Mouse (Mus musculus): ENCODE measurements around the gene Gm42715. TPM values are rescaled to one million over a fixed set of nuclear protein-coding genes. Genes with fewer than 3 reads are reported as not detected.

Gm42715 gene
- 1.8 and 2.5 TPM in 2 replicates for polyA plus RNA-seq (2021; fragmentation: Nextera tagmentation)
- long read RNA-seq, experiment 1, partial matches to known transcripts: 1 of 3 reads
- long read RNA-seq, experiment 1, other reads (novel, unspliced or antisense): 2 of 3 reads
- long read RNA-seq, experiment 2, partial matches to known transcripts: 0 of 1 reads
- long read RNA-seq, experiment 2, other reads (novel, unspliced or antisense): 1 of 1 reads

DNA sequence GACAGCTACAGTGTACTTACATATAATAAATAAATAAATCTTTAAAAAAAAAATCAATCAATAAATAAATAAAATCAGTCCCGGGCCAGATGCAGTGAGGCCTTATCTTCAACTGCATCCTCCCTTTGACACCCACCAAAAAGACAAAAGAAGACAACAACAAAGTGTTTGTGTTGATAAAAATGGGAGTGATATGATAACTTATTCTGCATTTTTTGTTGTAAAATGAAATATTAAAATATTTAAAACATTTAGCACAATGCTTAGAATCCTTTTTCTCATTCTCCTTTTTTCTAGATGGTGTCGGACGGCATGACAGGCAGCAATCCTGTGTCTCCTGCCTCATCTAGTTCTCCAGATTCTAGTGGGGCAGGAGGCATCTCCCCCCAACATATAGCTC lies at the start of gene Gm42715:
Gm42715 (plus strand) TSS at position 301 of the 400 bp plus-strand sequence.

DNA sequence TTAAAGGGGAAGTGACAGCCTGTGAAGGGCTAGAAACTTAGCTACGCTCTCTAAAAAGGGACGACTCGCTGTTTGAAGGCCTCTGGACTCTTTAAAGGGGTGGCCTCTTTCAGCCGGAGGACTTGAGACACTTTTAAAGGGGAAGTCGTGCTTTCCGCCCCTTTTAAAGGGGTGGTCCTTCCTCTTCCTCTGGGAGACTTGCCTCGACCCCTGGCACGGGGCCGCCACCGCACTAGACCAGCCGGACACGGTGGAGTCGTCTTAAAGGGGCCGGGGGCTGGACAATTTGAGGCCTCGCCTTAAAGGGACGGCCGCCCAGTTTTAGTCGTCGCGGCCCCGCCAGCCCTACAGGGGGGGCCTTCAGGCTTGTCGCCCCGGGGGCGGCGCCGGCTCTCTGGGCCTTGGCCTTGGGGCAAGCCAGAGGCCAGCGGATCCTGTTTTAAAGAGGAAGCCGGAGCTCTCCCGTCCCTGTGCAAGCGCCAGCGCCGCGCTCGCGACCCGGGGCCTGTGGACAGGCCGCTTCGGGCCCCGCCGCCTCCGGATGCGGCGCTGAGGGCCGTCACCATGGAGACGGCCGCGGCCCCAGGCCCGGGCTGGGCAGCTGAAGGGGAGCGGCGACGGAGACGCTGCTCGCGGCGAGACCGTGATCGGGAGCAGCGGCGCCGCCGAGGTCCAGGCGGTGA lies 40.6 kb upstream of the Gm42715 start, which contains the start of gene Fbrs:
Fbrs (plus strand) TSS at position 565 of the 683 bp plus-strand sequence.

DNA sequence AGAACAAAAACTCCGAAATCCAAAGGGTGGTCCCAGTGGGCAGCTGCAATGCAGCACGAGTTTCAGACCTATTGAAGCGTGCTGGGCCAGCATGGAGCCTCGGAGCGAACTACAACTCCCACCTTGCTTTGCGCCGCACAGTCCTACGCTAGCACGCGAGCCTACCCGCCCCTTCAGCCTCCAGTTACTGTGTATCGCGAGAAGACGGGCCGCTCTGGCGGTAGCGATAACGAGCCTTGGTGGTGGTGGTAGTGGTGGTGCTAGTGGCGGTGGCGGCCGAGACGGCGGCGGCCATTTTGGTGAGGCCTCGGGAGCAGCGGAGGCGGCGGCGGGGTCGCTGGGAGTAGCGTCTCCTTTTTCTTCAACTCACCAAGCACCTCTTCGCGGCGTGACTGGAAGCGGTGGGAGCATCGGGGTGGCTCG lies 7.6 kb upstream of the Gm42715 start, which contains the start of gene Srcap:
Srcap (plus strand) TSS at position 176 of the 423 bp plus-strand sequence.

DNA sequence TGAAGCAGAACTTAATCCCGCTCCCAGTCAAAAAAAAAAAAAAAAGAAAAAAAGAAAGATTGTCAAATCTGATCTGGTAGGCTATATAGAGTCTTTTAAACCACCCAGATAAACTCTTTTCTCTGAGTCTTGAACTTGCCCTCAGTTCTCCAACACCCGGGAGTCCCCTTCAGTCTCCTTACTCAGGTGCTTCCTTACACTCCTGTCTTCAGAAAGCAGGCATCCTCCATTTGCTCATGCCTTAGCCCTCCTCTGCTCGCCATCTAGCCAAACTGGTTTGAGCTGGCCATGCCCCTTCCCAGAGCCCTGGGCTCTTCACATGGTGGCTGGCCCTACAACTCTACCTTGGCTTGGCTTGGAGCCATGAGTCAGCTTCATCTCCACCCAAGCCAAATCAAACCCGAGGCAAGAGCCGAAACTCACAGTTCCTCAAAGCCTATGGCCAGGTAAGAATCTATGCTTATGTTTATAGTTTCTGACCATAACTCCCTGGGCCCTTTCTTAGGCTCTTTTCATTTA lies 42.0 kb downstream of the Gm42715 start, which contains the start of gene Tmem265:
Tmem265 (plus strand) TSS at position 51 of the 519 bp plus-strand sequence.

DNA sequence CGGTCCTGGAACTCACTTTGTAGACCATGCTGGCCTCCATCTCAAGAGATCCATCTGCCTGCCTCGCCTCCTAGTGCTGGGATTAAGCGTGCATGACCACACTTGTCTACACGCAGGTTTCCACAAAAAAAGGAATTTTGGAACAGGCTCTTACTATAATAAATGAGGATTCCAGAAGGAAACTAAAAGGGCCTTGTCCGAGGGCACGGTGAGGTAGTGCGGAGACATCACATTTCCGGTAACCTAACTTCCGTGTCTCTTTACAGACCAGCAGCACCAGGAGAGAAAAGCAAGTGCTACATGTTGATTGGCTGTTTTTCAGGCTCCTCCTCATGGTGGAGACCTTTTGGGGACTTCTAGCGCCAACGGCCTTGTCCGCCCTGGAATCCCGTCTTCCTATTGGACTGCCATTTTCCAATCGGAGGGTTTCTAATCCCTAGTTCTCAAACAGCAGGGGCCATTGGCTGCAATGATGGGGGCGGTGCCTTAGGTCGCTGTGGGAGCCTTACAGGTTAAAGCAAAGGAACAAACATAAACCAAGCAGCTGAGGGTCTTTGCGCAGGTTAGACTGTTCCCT lies 53.6 kb downstream of the Gm42715 start, which contains the start of gene Phkg2:
Phkg2 (plus strand) TSS at position 446 of the 577 bp plus-strand sequence.

DNA sequence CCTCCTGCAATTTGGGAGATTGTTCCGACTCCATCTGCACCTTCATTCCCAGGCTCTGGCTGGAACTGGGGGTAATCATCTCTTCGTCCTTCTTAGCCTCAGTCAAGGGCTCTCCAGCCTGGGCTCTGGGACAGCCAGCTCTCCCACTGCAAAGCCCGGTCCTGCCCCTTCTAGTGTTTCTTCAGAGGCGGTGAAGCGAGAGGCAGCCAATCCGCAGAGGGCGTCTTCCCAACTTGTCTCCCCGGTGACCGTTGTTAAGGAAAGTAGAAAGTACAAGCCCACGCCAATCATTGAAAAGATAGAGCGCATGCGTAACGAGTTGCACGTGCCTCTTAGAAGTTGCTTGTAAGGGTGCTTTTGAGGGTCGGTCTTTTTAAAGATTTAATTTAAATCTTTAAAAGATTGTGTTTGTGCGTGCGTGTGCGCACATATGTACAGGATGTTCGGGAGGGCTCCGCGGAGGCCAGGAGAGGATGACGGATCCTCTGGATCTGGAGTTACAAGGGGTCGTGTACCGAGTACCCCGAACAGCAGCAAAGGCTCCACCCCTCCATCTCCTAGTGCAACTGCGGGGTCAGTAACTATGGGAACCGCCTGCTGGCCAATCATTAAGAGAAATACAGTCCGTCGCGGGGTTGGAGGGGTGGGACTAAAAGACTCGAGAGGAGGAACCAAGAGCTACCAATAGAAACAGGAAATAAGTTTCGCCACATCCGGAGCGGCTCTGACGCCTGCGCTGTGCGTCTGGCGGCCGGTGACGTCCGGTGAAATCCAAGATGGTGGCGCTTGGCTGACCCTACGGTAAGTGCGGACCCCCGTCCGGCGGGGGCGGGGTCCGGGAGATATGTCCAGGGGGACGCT lies 68.9 kb downstream of the Gm42715 start, which contains the start of the genes Ccdc189 and Rnf40:
Ccdc189 (minus strand) TSS at position 585 of the 861 bp plus-strand sequence.
Rnf40 (plus strand) TSS at position 757 of the 861 bp plus-strand sequence.

DNA sequence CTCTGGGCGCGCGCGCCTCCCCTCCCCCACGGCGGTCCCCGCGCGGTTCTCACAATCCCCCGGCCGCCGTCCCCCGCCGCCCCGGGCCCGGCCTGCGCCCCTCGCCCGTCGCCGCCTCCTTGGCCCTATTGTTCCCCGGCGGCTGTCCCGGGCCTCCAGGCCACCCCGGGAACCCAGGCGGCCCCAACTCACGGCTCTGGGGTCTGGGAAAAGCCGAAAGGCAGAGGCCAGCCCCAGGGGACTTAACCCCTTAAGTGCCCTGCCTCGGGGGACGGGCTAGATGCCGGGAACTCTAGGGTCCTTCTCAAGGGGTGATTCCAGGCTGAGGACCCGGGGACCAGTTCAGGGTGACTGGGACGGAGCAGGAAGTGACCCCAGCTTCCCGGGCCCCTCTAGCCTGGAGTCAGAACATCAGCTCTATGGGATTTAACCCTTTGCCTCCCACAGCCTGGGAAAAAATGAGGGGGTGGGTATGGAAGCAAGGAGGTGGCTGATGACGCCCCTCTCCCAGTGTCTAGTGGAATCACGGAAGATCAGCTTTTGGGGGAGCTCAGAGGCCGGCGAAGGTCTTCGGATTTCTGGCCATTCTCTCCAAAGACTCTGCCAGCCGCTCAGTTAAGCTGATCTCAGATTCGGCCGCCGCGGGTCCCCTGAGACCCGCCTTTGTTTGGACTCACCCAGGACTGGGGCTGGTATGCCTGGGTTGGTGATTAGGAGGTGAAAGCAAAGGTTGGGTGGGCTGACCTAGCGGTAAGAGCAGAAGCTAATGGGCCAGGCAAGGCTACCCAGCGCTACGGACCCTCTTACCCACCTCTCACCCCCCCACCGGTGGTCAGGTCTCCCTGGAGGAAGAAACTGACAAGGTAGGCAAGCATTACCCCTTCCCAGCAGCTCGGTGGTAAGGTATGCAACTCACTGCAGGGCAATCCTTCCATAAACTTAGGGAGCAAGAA lies 95.8 kb downstream of the Gm42715 start, which contains the start of gene Zfp629:
Zfp629 (minus strand) TSS at position 907 of the 953 bp plus-strand sequence.

Other genes with a start within 250 kb of the Gm42715 start
- 42.8 and 64.6 TPM in 2 replicates for gene Sephs2, start 245.5 kb upstream of the Gm42715 start, polyA plus RNA-seq (2021; fragmentation: Nextera tagmentation)
- gene Itgal, start 223.3 kb upstream of the Gm42715 start, polyA plus RNA-seq (2021; fragmentation: Nextera tagmentation): 0.32 and 0.35 TPM in 2 replicates
- gene Zfp768, start 174.0 kb upstream of the Gm42715 start, polyA plus RNA-seq (2021; fragmentation: Nextera tagmentation): 2.6 and 2.7 TPM in 2 replicates
- gene Zfp747, start 143.5 kb upstream of the Gm42715 start, polyA plus RNA-seq (2021; fragmentation: Nextera tagmentation): 3.3 TPM in 2 replicates
- gene 9130019O22Rik, start 132.4 kb upstream of the Gm42715 start, polyA plus RNA-seq (2021; fragmentation: Nextera tagmentation): 1.3 and 2.6 TPM in 2 replicates
- gene E430018J23Rik, start 126.0 kb upstream of the Gm42715 start, polyA plus RNA-seq (2021; fragmentation: Nextera tagmentation): 3.3 and 4.6 TPM in 2 replicates
- gene Zfp764, start 112.8 kb upstream of the Gm42715 start, polyA plus RNA-seq (2021; fragmentation: Nextera tagmentation): 2.5 and 3.2 TPM in 2 replicates
- gene Zfp688, start 97.5 kb upstream of the Gm42715 start, polyA plus RNA-seq (2021; fragmentation: Nextera tagmentation): 26.3 and 38.5 TPM in 2 replicates
- 2.5 and 2.9 TPM in 2 replicates for gene Zfp689, start 70.4 kb upstream of the Gm42715 start, polyA plus RNA-seq (2021; fragmentation: Nextera tagmentation)
- gene Prr14, start 60.0 kb upstream of the Gm42715 start, polyA plus RNA-seq (2021; fragmentation: Nextera tagmentation): 8.4 and 20.3 TPM in 2 replicates
- gene Fbrs, start 40.4 kb upstream of the Gm42715 start, polyA plus RNA-seq (2021; fragmentation: Nextera tagmentation): 2.8 and 8.4 TPM in 2 replicates
- gene Srcap, start 7.6 kb upstream of the Gm42715 start, polyA plus RNA-seq (2021; fragmentation: Nextera tagmentation): 10.7 and 13.8 TPM in 2 replicates
- gene Tmem265, start 41.8 kb downstream of the Gm42715 start, polyA plus RNA-seq (2021; fragmentation: Nextera tagmentation): not detected in 2 replicates
- gene Phkg2, start 53.8 kb downstream of the Gm42715 start, polyA plus RNA-seq (2021; fragmentation: Nextera tagmentation): 19.9 and 24.9 TPM in 2 replicates
- gene Ccdc189, start 69.0 kb downstream of the Gm42715 start, polyA plus RNA-seq (2021; fragmentation: Nextera tagmentation): 11.4 and 13.3 TPM in 2 replicates
- gene Rnf40, start 69.2 kb downstream of the Gm42715 start, polyA plus RNA-seq (2021; fragmentation: Nextera tagmentation): 9.2 and 12.6 TPM in 2 replicates
- 1.4 and 2.9 TPM in 2 replicates for gene Zfp629, start 96.2 kb downstream of the Gm42715 start, polyA plus RNA-seq (2021; fragmentation: Nextera tagmentation)
- gene Bcl7c, start 189.3 kb downstream of the Gm42715 start, polyA plus RNA-seq (2021; fragmentation: Nextera tagmentation): 3.8 and 12.7 TPM in 2 replicates
- 0.44 and 3.5 TPM in 2 replicates for gene Ctf1, start 193.2 kb downstream of the Gm42715 start, polyA plus RNA-seq (2021; fragmentation: Nextera tagmentation)
- gene Ctf2, start 212.6 kb downstream of the Gm42715 start, polyA plus RNA-seq (2021; fragmentation: Nextera tagmentation): 0.06 TPM in 1 of 2 replicates, not detected in the other
- gene Fbxl19, start 225.0 kb downstream of the Gm42715 start, polyA plus RNA-seq (2021; fragmentation: Nextera tagmentation): 0.92 and 1.6 TPM in 2 replicates